Mouse (Mus musculus) neural tube, embryonic 14.5 days (tissue): Measurements from ENCODE around the gene Gm19684. TPM values are rescaled to one million over a fixed set of nuclear protein-coding genes. Genes with fewer than 3 reads are reported as not detected.
"Not testable (repeated sequence)": the region's sequence is repeated elsewhere in the genome, so short reads cannot be mapped to it uniquely, and the experiment has no call there.

Experiments
- ATAC-seq: fragments of 200-750 bp; cut with Nextera tagmentation; 2 replicates; pipeline ENCODE4 v1.8.0; 2017; ENCODE audit warnings: low read depth, mild to moderate bottlenecking, moderate TSS enrichment, moderate library complexity
- H3K27ac ChIP-seq: fragments of 300-500 bp; sonication (generic); 2 replicates; pipeline ENCODE4 v1.5.1; 2014; ENCODE audit warnings: low read depth, mild to moderate bottlenecking, control low read depth, low read length, moderate library complexity, mixed read lengths
- H3K27me3 ChIP-seq: fragments of 300-500 bp; sonication (generic); 2 replicates; pipeline ENCODE4 v1.6.1; 2014; ENCODE audit warnings: low read length; ENCODE audit not compliant: control insufficient read depth, insufficient read depth
- H3K36me3 ChIP-seq: fragments of 300-500 bp; sonication (generic); 2 replicates; pipeline ENCODE4 v1.6.1; 2014; ENCODE audit warnings: low read length, mixed read lengths; ENCODE audit not compliant: control insufficient read depth, insufficient read depth
- H3K4me1 ChIP-seq: fragments of 300-500 bp; sonication (generic); 2 replicates; pipeline ENCODE4 v1.6.1; 2014; ENCODE audit warnings: low read length; ENCODE audit not compliant: control insufficient read depth, insufficient read depth
- H3K4me2 ChIP-seq: fragments of 300-500 bp; sonication (generic); 2 replicates; pipeline ENCODE4 v1.6.1; 2014; ENCODE audit warnings: mild to moderate bottlenecking, low read depth, low read length, control low read depth
- H3K4me3 ChIP-seq: fragments of 300-500 bp; sonication (generic); 2 replicates; pipeline ENCODE4 v1.5.1; 2014; ENCODE audit warnings: low read depth, low read length, control low read depth, mixed read lengths
- H3K9ac ChIP-seq: fragments of 300-500 bp; sonication (generic); replicated peaks from 2 replicates; pipeline ENCODE4 v1.6.1; 2014; ENCODE audit warnings: low read depth, mild to moderate bottlenecking, control low read depth, low read length, mixed read lengths
- H3K9me3 ChIP-seq: fragments of 300-500 bp; sonication (generic); 2 replicates; pipeline ENCODE4 v1.6.1; 2016; ENCODE audit warnings: low read length; ENCODE audit not compliant: control insufficient read depth
- WGBS: fragments of 180-500 bp; shearing (Covaris S2); extraction: QIAGEN DNeasy Blood & Tissue Kit; methylation state at CpG from one replicate; pipeline ENCODE4 v1.1.7; 2014; 5-methylcytosine and 5-hydroxymethylcytosine counted together
- polyA plus RNA-seq: library from polyadenylated mRNA; unstranded; fragments of >200 nt; fragmentation: Nextera tagmentation; extraction: Ambion mirVana; gene quantifications from 2 replicates; pipeline ENCODE4 v1.2.1, GENCODE M21; 2014

Gm19684 gene
- polyA plus RNA-seq, 1 experiment from 2014 or later = not detected

DNA sequence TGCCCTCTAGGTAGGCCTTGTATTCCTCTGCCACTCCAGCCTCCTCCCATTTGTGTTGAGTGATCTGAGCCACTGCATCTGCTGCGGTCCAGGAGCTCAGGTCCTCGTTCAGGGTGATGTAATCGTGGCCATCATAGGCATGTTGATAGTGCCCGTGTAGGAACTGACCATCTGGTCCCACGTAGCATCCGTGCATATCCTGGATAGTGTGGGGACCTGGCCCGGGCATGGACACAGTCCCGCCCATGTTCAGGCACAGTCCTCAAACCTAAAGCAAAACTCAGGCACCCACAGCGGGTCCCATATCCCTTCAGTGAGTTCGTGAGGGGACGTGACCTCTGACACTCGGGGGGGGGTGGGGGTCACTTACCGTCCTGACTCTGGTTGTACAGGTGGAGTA is 7.0 kb downstream of the Gm19684 start:
- H3K36me3 ChIP-seq, H3K4me3 ChIP-seq, H3K27me3 ChIP-seq, H3K27ac ChIP-seq, ATAC-seq, H3K9me3 ChIP-seq, H3K4me1 ChIP-seq, H3K4me2 ChIP-seq, H3K9ac ChIP-seq: not testable (repeated sequence)
- 68% methylated on average over 10 of the region's 13 CpGs for WGBS

DNA sequence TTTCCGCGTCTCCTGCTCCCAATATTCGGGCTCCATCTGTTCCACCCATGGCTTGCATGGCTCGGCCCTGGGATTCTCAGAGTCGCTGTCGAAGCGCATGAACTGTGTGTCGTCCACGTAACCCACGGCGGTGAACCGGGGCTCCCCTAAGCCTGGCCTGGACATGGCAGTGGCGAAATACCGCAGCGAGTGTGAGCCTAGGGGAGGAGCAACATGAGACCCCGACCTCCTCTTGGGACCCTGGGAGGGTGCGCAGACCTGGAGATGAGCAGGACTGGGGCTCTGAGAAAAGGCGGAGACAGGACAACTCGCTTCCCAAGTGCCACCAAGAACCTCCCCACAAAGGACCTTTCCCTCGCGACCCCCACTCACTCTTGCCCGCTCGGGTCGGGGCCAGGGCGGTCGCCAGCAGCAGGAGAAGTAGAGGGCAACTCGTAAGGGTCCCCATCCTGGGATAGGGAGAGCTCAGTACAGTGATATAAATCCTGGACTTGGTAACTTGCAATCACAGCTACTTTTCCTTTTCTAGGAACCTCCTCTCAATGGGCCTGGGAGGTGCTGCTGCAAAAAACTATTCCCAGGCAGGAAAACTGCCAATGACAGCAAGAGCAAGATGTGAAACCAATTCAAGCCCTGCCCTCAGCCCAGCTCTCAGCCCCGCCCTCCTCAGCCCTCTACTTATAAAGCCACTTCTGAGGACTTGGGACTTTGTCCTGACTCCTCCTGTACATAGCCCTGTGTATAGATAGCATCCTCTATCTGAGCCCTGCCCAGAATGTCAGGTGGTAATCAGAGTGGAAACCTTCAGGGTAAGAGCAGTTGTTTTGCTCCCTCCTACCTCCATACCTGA is 7.7 kb downstream of the Gm19684 start, which contains the start of gene Gm7030:
Gene Gm7030 (minus strand): TSS at position 458 of the 850 bp plus-strand sequence.
- H3K4me2 ChIP-seq, H3K4me1 ChIP-seq, H3K4me3 ChIP-seq, H3K36me3 ChIP-seq, H3K9ac ChIP-seq, ATAC-seq, H3K27ac ChIP-seq, H3K9me3 ChIP-seq, H3K27me3 ChIP-seq: not testable (repeated sequence)
- WGBS = 14% methylated on average over 24 of the region's 28 CpGs

DNA sequence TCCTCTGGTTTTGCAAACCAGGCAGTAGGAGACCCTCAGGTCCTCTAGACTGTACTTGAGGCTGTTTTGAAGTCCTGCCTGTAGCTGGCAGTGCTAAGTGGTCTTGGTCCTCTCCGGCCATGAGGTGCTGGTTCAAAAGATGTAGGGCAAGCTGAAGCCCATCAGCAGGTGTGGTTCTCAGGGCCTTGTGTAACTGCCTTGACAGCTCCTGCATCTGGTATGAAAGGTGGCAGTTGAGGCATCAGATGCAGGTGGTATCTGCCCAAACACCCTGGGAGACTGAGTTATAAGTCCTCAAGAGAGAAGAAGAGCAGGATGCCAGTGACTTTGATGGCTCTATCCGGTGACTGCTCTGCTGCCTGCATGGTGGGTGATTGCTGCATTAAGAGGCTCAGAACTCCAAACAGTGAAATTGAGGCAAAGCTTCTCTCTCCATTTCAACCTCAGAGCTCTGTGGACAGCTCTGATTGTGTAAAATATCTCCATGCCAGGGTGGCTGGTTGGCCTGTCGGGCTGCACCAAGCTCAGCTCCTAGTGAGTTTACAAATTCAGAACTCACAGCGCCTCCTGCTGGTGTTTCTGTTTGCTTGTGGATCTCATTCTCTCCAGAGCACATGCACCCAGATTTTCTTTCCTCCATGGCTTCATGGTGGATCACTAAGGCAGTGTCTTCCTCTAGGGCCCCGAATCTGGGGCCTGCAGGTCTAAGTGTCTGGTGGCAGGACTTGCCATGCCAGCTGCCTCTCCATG is 10.2 kb downstream of the Gm19684 start:
- H3K27ac ChIP-seq = no peak overlapping the region
- H3K9ac ChIP-seq = no peak overlapping the region
- no peak overlapping the region for H3K4me2 ChIP-seq
- no peak for ATAC-seq
- no peaks in the 10 kb centered on the region for H3K4me1 ChIP-seq
- no peaks in the 10 kb centered on the region for H3K27me3 ChIP-seq
- no peaks in the 10 kb centered on the region for H3K9me3 ChIP-seq
- H3K4me3 ChIP-seq = no peak overlapping the region
- 77% methylated on average over 5 of the region's 5 CpGs for WGBS
- H3K36me3 ChIP-seq = no peaks in the 10 kb centered on the region

GRCm38 (mm10) chr17:36135421-36136231 is 14.1 kb downstream of the Gm19684 start:
- not testable (repeated sequence) for ATAC-seq, H3K4me3 ChIP-seq, H3K27me3 ChIP-seq, H3K4me2 ChIP-seq, H3K36me3 ChIP-seq, H3K27ac ChIP-seq, H3K9ac ChIP-seq, H3K9me3 ChIP-seq, H3K4me1 ChIP-seq

- WGBS = 79% methylated on average over 1 of the region's 1 CpGs
- not testable (repeated sequence) for H3K4me1 ChIP-seq, H3K4me2 ChIP-seq, H3K4me3 ChIP-seq, H3K9me3 ChIP-seq, H3K36me3 ChIP-seq, H3K27me3 ChIP-seq, ATAC-seq, H3K9ac ChIP-seq, H3K27ac ChIP-seq
Measured at GRCm38 (mm10) chr17:36136299-36136848, 14.9 kb downstream of the Gm19684 start.

- Histone ChIP-seq H3K9ac (0 out of 2 replicates have a peak overlapping the region, but pooled peaks have one; percentile 21), H3K4me3 (peak overlapping the region; percentile 24), H3K27me3 (peaks cover 24% of the 10 kb centered on the region)
Measured at GRCm38 (mm10) chr17:36145111-36145860, 23.8 kb downstream of the Gm19684 start.

DNA sequence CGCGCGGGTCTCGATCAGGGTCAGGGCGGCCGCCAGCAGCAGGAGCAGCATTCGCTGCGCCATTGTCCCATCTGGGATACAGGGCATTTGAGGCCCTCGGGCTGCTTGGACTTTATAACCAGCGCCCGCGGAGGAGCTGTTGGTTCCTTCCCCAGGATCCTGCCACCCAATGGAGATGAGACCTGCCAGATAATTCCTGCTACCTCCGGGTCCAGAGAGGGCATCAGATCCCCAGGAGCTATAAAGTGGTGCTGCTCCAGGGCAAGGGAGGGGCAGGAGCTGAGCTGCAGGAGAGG is 24.3 kb downstream of the Gm19684 start:
- not testable (repeated sequence) for H3K36me3 ChIP-seq, H3K27ac ChIP-seq, H3K9me3 ChIP-seq, ATAC-seq, H3K4me1 ChIP-seq, H3K9ac ChIP-seq
- 1% methylated on average over 13 of the region's 13 CpGs for WGBS
- peaks cover 24% of the 10 kb centered on the region for H3K27me3 ChIP-seq
- H3K4me2 ChIP-seq = peak overlapping the region; percentile 40
- H3K4me3 ChIP-seq = peak overlapping the region; percentile 24

More at GRCm38 (mm10) chr17:36145111-36145860, 23.8 kb downstream of the Gm19684 start:
- peak overlapping the region; percentile 40 for H3K4me2 ChIP-seq
- H3K9me3 ChIP-seq = no peaks in the 10 kb centered on the region
- WGBS = 2% methylated on average over 68 of the region's 78 CpGs
- peak; percentile 54 for ATAC-seq
- no peaks in the 10 kb centered on the region for H3K36me3 ChIP-seq
- H3K4me1 ChIP-seq = 0 out of 2 replicates have a peak, but pooled peaks cover 3% of the 10 kb centered on the region
- H3K27ac ChIP-seq = no peak overlapping the region

- not testable (repeated sequence) for H3K4me2 ChIP-seq, H3K4me1 ChIP-seq, ATAC-seq, H3K27ac ChIP-seq, H3K9me3 ChIP-seq, H3K36me3 ChIP-seq, H3K4me3 ChIP-seq, H3K9ac ChIP-seq
- H3K27me3 ChIP-seq = peaks cover 24% of the 10 kb centered on the region
- WGBS = 80% methylated on average over 1 of the region's 1 CpGs
Measured at GRCm38 (mm10) chr17:36146937-36147336, 25.5 kb downstream of the Gm19684 start.
